Mouse (Mus musculus) kidney, adult 2 months (tissue): ENCODE results near the gene Axin1.

Source experiments
- CTCF ChIP-seq: fragments of 200-500 bp; conservative IDR thresholded peaks from 2 replicates; pipeline ENCODE4 v1.5.1; 2011; ENCODE audit warnings: low read depth, mild to moderate bottlenecking, control low read depth, low read length, moderate library complexity, mixed read lengths; ENCODE audit not compliant: insufficient read depth, insufficient read length
- POLR2A ChIP-seq: fragments of 200-500 bp; IDR thresholded peaks from one replicate; pipeline ENCODE4 v1.6.1; 2011; ENCODE audit warnings: low read depth, low read length, control low read depth

GRCm38 (mm10) chr17:26203321-26203811, 64.9 kb downstream of the Axin1 start:
- TF ChIP-seq POLR2A (no peak), CTCF (no peak)
